Mouse (Mus musculus): ENCODE measurements around the gene Arv1.

The Arv1 gene

DNA sequence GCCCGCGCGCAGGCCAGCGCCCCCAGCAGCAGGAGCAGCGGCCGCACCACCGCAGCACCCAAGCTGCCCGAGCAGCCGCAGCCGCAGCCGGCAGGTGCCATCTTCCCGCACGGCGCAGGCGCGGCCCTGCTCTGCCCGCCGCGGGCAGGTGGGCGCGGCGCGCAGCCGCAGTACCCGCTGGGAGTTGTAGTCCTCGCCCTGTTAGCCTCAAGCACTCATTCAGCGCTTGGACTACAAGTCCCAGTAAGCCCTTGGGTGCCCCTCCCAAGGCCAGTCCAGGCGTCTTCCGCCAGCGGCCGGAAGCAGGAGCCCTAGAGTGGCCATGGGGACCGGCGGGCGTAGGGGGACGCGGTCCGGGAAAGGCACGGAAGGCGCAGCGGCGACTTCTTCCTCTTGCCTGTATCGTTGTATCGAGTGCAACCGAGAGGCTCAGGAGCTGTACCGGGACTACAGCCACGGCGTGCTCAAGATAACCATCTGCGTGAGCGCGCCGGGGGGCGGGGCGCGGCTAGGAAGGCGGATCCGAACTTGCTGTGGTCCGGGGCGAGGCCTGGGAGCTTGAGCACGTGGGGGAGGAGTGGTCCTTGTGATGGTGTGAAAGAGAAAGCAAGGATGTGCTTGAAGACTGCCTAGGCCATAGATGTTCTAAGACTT is at the start of gene Arv1, which contains the start of gene Ttc13:
Gene Arv1 (plus strand): TSS at position 278 of the 654 bp plus-strand sequence.
Gene Ttc13 (minus strand): TSS at position 122 of the 654 bp plus-strand sequence.
- TF ChIP-seq GATA4 (IDR thresholded peaks at IDR 0.05; ENCODE audit: insufficient replicate concordance, low read length), result peak; percentile 100

DNA sequence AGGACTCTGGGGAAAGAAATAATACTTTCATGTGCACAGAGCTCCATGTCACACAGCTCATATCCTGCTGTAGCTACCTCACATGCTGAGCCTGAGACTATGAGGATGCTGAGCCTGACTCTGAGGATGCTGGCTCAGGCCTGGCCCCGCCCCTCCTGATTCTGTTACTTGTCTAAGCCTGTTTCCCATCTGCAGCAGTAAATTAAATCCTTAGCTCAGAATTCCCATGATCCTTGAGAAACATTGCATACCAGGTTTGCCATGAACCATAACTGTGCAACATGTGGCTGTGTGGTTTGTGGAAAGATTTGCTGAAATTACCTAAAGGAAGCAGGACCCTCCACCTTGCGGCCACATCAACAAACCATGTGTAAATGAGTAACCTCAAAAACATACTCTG is 49.6 kb upstream of the Arv1 start:
- TF ChIP-seq GATA4 (IDR thresholded peaks at IDR 0.05; ENCODE audit: insufficient replicate concordance, low read length), result no peak

DNA sequence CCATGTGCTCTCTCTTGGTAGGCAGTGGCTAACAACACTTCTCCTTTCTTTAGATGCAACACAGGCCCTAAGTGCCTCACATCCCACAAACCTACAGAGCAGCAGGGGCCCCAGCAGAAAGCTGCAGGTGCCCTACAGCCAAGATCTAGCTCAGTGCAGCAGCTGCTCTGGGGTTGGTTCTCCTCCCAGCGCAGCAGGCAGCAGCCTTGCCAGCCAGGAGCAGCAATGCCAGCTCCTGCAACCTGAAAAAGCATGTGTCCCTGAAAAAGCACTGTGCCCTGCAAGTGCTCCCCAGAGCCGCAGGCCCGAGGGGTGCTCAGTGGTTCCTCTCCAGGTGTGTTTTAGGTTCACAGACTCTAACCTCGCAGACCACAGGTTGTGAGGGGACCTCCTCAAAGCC is 45.3 kb upstream of the Arv1 start:
- TF ChIP-seq GATA4 (IDR thresholded peaks at IDR 0.05; ENCODE audit: insufficient replicate concordance, low read length), result no peak

DNA sequence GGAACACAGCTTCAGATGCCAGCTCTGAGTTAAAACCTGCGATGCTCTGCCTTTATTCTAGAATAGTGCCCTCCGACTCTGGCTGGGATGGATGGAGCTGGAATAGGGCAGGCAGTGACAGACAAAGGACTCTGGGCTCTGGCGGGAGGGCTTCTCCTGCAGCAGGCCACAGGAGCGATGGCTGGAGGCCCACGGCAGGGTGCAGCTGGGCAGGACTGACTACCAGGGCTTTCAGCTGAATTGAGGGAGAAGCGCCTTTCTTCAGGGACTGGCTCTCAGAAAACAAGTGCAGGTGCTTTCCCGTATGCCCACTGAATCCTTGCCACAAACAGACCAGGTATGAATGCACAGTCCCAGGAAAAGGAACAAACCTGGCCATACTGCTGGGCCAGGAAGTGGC is 44.9 kb upstream of the Arv1 start:
- TF ChIP-seq GATA4 (IDR thresholded peaks at IDR 0.05; ENCODE audit: insufficient replicate concordance, low read length), result no peak

DNA sequence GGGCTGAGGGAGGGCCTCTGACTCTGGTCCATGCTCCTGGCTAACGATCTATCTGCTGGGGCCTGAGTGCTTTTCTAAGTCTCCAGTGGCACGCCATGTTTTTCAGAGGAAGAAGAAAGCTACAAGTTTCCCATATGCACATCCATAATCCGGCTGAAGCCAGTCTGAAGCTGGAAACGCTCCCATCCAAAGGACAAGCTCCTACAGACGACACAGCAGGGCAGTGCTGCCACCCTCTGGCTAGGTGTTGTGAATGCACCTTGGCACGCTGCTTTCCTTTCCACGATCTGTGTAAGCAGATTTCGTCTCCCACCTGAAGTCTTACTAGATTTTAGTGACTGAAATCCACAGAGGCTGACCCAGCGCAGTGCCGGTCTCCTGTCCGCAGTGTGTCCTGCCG is 44.5 kb upstream of the Arv1 start:
- no peak for TF ChIP-seq GATA4 (IDR thresholded peaks at IDR 0.05; ENCODE audit: insufficient replicate concordance, low read length)

DNA sequence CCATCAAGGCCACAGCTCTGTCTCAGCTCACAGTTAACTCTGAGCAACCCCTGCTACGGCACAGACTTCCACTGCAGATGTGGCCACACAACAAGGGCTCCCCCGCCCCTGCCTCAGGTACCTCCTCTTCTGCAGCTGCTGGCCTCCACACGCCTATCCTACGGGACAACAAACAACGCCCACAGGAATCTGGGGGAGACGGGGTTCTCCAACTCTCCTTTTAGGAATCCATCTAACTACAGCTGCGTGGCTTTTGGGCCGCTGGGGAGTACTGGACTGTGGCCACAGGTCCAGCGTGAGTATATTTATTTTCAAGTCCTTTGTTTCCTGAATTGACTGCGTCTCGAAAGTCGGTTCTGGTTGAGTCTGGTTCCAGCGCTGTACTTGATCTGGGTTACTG is 43.7 kb upstream of the Arv1 start:
- TF ChIP-seq GATA4 (IDR thresholded peaks at IDR 0.05; ENCODE audit: insufficient replicate concordance, low read length), result no peak

DNA sequence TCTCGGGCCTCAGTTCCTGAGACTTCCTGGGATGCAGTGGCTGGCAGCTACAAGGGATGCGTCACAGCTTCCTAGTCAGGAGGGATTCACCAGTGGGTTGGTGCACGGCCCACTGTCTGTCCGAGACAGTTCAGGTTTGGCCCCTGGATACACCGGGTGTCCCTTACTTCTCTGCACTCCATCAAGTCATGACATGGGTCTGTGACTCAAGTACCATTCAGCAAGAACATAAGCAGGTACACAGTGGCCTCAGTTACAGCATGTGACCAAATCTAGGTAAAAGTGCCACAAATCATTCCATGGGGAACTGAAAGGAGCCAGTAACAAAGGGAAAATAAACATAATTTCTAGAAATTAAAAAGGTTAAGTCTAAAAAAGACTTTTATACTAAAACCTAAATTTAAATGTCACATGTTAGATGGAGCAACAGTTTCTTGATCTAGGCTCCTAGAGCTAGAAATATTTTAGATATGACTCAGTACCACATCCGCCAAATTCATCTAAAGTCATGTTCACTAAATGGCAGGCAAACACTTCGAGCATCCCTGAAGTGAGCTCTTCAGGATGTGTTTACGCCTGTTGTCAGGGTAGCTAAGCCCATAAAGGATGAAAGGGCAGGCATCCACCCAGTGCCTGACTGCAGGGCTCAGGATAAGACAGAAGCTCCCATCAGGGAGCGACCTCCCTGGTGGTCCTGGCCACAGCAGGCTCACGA is 40.7 kb upstream of the Arv1 start:
- TF ChIP-seq GATA4 (IDR thresholded peaks at IDR 0.05; ENCODE audit: insufficient replicate concordance, low read length), result no peak

DNA sequence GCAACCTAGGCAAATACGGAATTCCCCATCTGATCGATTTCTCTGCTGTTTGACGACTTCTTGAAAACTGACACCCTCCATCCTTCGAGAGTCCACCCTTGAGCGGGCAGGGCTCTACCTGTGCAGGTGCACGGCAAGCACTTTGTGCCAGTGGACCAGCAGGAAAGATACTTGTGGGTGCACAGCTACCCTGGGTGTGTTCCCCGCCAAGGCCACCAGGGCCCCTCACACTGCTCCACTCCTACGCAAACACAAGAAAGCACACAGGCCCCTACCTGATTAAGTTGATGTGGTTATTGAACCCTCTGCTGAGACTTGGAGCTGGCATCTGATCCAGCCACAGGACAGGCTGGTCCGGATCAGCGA is 40.2 kb upstream of the Arv1 start:
- no peak for TF ChIP-seq GATA4 (IDR thresholded peaks at IDR 0.05; ENCODE audit: insufficient replicate concordance, low read length)

DNA sequence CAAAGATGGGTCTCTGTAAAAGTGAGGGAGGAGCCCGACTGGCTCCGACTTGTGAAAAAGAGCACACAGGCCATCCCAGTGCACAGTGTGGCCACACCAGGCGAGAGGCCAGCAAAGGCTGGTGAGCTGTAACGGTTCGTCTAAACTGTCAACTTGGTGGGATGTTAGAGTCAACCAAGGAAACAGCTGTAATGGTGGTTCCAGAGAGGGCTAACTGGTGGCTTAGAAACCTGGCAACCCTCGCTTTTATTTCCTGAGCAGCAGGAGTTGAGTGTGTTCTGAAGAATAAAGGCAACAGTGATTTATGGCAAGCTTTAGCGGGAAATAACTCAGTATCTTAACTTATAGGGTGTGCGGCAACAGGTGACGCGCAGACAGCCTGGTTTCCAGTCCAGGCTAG is 39.7 kb upstream of the Arv1 start:
- no peak for TF ChIP-seq GATA4 (IDR thresholded peaks at IDR 0.05; ENCODE audit: insufficient replicate concordance, low read length)

DNA sequence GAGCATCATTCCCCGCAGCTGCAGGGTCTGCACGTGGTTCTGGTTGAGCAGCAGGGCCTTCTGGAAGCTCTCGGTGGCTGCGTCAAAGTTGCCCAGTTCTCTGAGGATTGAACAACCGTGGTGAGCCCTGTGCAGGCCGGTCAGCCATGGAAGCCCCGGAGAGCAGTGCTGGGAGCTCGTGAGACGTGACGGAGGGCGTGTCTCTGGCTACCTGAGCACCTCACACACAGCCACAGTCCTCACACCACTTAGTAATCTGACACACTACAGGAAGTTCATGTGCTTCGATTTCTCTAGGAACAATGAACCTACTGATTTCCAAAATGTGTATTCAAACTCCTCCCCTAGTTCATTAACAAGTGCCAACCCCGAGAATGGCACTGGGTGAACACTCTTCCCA is 33.0 kb upstream of the Arv1 start:
- TF ChIP-seq GATA4 (IDR thresholded peaks at IDR 0.05; ENCODE audit: insufficient replicate concordance, low read length), result no peak

DNA sequence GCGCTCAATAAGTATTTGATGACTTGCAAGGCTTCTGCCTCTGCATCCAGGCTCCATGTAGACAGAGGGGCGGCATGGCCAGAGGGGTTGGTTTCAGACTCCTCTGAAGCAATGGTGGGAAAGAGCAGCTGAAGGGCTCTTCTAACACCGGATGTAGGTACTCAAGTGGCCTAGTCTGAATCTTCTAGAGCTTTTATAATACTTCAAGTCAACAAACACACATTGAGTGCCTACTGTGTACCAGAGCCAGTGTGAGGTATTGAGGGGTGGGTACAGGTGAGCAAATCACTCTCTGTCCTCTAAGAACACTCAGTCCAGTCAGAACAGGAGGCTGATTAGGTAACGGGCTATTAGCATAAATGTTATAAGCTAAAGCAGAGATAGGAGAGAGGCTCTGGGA is 30.2 kb upstream of the Arv1 start:
- no peak for TF ChIP-seq GATA4 (IDR thresholded peaks at IDR 0.05; ENCODE audit: insufficient replicate concordance, low read length)

DNA sequence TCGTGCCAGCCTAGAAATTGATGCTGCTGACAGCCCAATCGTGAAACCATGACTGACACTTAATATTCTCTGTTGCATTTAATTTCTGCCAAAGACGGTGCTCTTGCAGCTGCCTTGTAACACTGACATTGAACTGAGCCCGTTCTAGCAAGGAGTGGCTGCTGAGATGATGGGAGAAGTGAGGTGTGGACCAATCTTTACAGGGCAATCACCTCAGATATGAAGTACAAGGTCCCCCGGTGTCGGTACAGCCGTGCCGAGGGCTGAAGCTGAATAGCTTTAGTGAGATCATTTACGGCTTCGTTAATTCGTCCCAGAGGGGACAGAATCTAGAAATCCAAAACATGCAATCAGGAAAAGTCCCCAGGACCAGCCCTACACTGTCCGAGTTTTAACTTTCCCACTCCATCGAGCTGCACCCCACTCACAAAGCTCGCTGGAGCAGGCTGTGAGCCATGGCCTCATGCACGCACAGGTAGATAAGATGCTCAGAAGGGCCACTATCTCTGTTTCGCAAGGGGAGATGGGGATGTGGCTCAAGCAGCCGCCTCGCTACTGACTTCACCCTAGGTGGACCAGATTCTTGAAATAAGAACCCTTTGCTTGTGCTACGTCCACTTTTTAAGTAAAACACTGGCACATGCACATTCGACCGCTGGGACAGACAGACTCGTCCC is 26.4 kb upstream of the Arv1 start:
- TF ChIP-seq GATA4 (IDR thresholded peaks at IDR 0.05; ENCODE audit: insufficient replicate concordance, low read length), result no peak

DNA sequence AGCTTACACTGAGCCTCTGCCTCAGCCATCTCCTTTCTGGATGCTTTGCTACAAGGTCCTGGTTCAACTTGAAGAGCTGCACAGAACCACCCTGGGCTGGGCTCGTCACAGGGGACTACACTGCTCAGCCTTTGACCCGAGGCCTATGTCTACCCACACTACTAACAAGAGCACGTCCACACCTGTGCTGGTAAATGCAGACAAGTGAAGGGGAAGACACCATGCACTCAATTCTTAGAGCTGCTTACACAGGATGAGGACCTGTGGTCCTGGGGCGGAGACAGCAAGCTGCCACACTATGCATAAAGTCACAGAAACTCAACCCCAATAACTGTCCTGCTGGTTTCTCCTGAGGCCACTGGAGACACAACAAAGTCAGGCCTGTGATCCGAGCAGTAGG is 21.7 kb upstream of the Arv1 start:
- no peak for TF ChIP-seq GATA4 (IDR thresholded peaks at IDR 0.05; ENCODE audit: insufficient replicate concordance, low read length)

DNA sequence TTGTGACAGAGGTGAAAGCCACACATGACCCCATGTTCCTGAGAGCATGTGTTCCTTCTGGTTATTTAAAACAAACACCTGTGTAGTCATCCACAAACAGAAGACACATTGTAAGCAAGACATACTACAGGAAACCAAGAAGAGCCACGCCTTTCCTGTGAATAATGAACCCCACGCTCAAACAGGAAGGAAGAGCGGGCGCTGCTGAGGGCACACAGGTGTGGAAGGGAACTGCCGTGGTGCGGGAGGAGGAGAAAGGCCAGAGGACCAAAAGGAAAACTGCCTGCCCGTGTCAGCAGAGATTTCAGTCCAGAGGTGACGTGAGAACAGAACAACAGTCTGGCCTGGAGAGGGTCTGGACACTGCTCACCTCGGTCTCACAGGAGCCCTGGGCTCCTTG is 20.9 kb upstream of the Arv1 start:
- TF ChIP-seq GATA4 (IDR thresholded peaks at IDR 0.05; ENCODE audit: insufficient replicate concordance, low read length), result no peak

DNA sequence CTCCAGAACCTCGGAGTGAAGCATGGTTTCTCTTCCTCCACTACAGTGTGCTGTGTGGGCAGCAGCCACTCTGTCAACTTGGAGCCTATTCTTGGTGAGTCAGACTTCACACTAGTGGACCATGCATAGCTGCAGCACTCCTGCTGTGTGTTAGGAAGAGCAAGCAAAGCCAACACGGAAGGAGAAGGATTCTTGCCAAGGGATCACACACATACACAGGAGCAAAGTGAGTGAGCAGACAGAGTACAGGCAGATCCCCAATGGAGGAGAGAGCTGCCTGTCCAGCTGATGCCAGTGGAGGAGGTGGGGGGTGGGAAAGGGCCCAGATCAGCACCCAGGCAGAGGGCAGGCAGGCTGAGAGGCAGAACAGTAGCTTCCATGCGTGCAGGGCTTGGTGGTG is 19.8 kb upstream of the Arv1 start:
- no peak for TF ChIP-seq GATA4 (IDR thresholded peaks at IDR 0.05; ENCODE audit: insufficient replicate concordance, low read length)

DNA sequence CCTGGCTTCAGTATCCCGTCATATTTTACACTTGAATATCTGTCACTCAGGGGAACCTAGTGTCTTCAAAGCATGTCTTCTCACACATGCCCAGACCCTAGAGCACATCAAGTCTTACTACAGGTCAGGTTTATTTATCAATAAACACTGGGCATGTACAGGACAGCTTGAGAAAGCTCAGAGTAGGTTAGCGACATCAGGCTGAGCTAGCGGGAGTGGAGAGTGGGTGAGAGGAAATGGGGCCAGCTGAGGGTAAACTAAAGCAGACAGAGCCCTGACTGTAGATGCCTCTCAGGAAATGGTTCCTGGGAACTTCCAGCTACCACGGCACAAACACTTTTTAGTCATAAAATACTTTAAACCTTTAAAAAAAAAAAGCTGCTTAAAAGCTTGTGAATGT is 18.4 kb upstream of the Arv1 start:
- no peak for TF ChIP-seq GATA4 (IDR thresholded peaks at IDR 0.05; ENCODE audit: insufficient replicate concordance, low read length)

All from liver, adult (tissue).